Mouse (Mus musculus): Measurements from ENCODE around the gene Arid5b.

The Arid5b gene

GRCm38 (mm10) chr10:68140871-68141270 is 137.7 kb downstream of the Arid5b start:
- in situ Hi-C loops (cut with MboI, MseI), result loop anchor here (10.0 kb wide), 2 partner anchors 136 to 266 kb away; no protein-coding TSS in a partner anchor

GRCm38 (mm10) chr10:68140306-68140705 is 138.2 kb downstream of the Arid5b start:
- in situ Hi-C loops (cut with MboI, MseI), result loop anchor here (10.0 kb wide), 2 partner anchors 136 to 266 kb away; no protein-coding TSS in a partner anchor

- in situ Hi-C loops (cut with MboI, MseI), result loop anchor here (10.0 kb wide), 2 partner anchors 83 to 397 kb away; no protein-coding TSS in a partner anchor
Observed at GRCm38 (mm10) chr10:68138123-68138522, 140.4 kb downstream of the Arid5b start.

GRCm38 (mm10) chr10:68137151-68137833 is 141.2 kb downstream of the Arid5b start:
- in situ Hi-C loops (cut with MboI, MseI), result loop anchor here (10.0 kb wide), 2 partner anchors 82 to 398 kb away; no protein-coding TSS in a partner anchor

GRCm38 (mm10) chr10:68136480-68137083 is 142.0 kb downstream of the Arid5b start:
- in situ Hi-C loops (cut with MboI, MseI), result loop anchor here (10.0 kb wide), 2 partner anchors 82 to 398 kb away; no protein-coding TSS in a partner anchor

- in situ Hi-C loops (cut with MboI, MseI), result loop anchor here (10.0 kb wide), 2 partner anchors 81 to 399 kb away; no protein-coding TSS in a partner anchor
Observed at GRCm38 (mm10) chr10:68136051-68136450, 142.5 kb downstream of the Arid5b start.

- in situ Hi-C loops (cut with MboI, MseI), result loop anchor here (10.0 kb wide), 2 partner anchors 81 to 399 kb away; no protein-coding TSS in a partner anchor
Observed at GRCm38 (mm10) chr10:68135416-68135815, 143.1 kb downstream of the Arid5b start.

- in situ Hi-C loops (cut with MboI, MseI), result loop anchor here (10.0 kb wide), 2 partner anchors 80 to 400 kb away; no protein-coding TSS in a partner anchor
Observed at GRCm38 (mm10) chr10:68134549-68134948, 144.0 kb downstream of the Arid5b start.

- in situ Hi-C loops (cut with MboI, MseI), result loop anchor here (10.0 kb wide), 2 partner anchors 79 to 401 kb away; no protein-coding TSS in a partner anchor
Observed at GRCm38 (mm10) chr10:68134071-68134470, 144.5 kb downstream of the Arid5b start.

- in situ Hi-C loops (cut with MboI, MseI), result loop anchor here (10.0 kb wide), 2 partner anchors 78 to 402 kb away; no protein-coding TSS in a partner anchor
Observed at GRCm38 (mm10) chr10:68132636-68133035, 145.9 kb downstream of the Arid5b start.

- in situ Hi-C loops (cut with MboI, MseI), result loop anchor here (10.0 kb wide), 2 partner anchors 77 to 403 kb away; no protein-coding TSS in a partner anchor
Observed at GRCm38 (mm10) chr10:68132154-68132553, 146.4 kb downstream of the Arid5b start.

GRCm38 (mm10) chr10:68129651-68130050 is 148.9 kb downstream of the Arid5b start:
- in situ Hi-C loops (cut with MboI, MseI), result loop anchor here (10.0 kb wide), 2 partner anchors 75 to 405 kb away; no protein-coding TSS in a partner anchor

- in situ Hi-C loops (cut with MboI, MseI), result no loop called here
Observed at GRCm38 (mm10) chr10:68129009-68129408, 149.5 kb downstream of the Arid5b start.

GRCm38 (mm10) chr10:68128441-68128848 is 150.1 kb downstream of the Arid5b start:
- in situ Hi-C loops (cut with MboI, MseI), result no loop called here

- in situ Hi-C loops (cut with MboI, MseI), result no loop called here
Observed at GRCm38 (mm10) chr10:68127604-68128256, 150.8 kb downstream of the Arid5b start.

GRCm38 (mm10) chr10:68127104-68127503 is 151.4 kb downstream of the Arid5b start:
- in situ Hi-C loops (cut with MboI, MseI), result no loop called here

GRCm38 (mm10) chr10:68126551-68126950 is 152.0 kb downstream of the Arid5b start:
- in situ Hi-C loops (cut with MboI, MseI), result no loop called here

GRCm38 (mm10) chr10:68125919-68126550 is 152.5 kb downstream of the Arid5b start:
- in situ Hi-C loops (cut with MboI, MseI), result no loop called here

GRCm38 (mm10) chr10:68124985-68125384 is 153.6 kb downstream of the Arid5b start:
- in situ Hi-C loops (cut with MboI, MseI), result no loop called here

- in situ Hi-C loops (cut with MboI, MseI), result no loop called here
Observed at GRCm38 (mm10) chr10:68123446-68123845, 155.1 kb downstream of the Arid5b start.

- in situ Hi-C loops (cut with MboI, MseI), result no loop called here
Observed at GRCm38 (mm10) chr10:68121960-68122359, 156.6 kb downstream of the Arid5b start.
